Mouse (Mus musculus) left cerebral cortex, postnatal 25 days (tissue): ENCODE measurements at regions not wholly inside any gene's neighbourhood (a gene's known extent, or its start where the extent isn't known, plus 50 kb on each side); places are given as distances from the start of the nearest gene placed in this dataset.

Experiments
- DNase-seq, 2 experiments: peaks; one replicate each; pipeline ENCODE4 v3.0.0; 2022; ENCODE audit warnings: low spot score in 2 of 2, mixed read lengths in 1 of 2
- intact Hi-C: fragments of 180-260 bp; cut with DNase I; formaldehyde crosslinking; loops from one replicate; pipeline ENCODE4 v1.15.1; 2025

- DNase-seq, result no peak
- intact Hi-C loops, result loop anchor here (2.0 kb wide), 1 partner anchor 432 kb away; no protein-coding TSS in a partner anchor
Measured at GRCm38 (mm10) chrX:13224902-13225301, 55.9 kb upstream of the Ddx3x start.

- intact Hi-C loops, result no loop called here
Measured at GRCm38 (mm10) chrX:13226429-13226828, 54.3 kb upstream of the Ddx3x start.

GRCm38 (mm10) chrX:13229891-13230614 is 50.7 kb upstream of the Ddx3x start:
- intact Hi-C loops, result loop anchor here (1.0 to 5.0 kb wide), 3 partner anchors 50 to 287 kb away; partner anchors contain the start of gene Ddx3x
- peak in 1 of 2 experiments; percentile 50 for DNase-seq

More at GRCm38 (mm10) chrX:13226429-13226828, 54.3 kb upstream of the Ddx3x start:
- no peak for DNase-seq

- DNase-seq, result peak; percentile 80 to 94
- intact Hi-C loops, result loop anchor here (1.0 to 5.0 kb wide), 3 partner anchors 50 to 287 kb away; partner anchors contain the start of gene Ddx3x
Measured at GRCm38 (mm10) chrX:13230615-13231179, 50.1 kb upstream of the Ddx3x start.
